Mouse (Mus musculus): ENCODE data around the gene Abcf2. TPM values are rescaled to one million over a fixed set of nuclear protein-coding genes. Genes with fewer than 3 reads are reported as not detected.
A peak's percentile ranks its signal among the peaks of the same experiment; 100 is the strongest.

The Abcf2 gene
- polyA plus RNA-seq, 1 experiment from 2014 or later, result 128 TPM

GRCm38 (mm10) chr5:24611366-24612301 lies 34.4 kb upstream of the Abcf2 start:
- H3K9ac ChIP-seq, result peak overlapping the region; percentile 5; the same call in 1 of the 2 replicates
- ATAC-seq (ENCODE audit: low FRiP score, low read depth), result peak; percentile 54; the same call in 1 of the 2 replicates
- no peak overlapping the region for H3K4me3 ChIP-seq
- H3K4me1 ChIP-seq, result peaks cover 23% of the 10 kb centered on the region
- H3K4me2 ChIP-seq (replicated peaks), result no peak overlapping the region
- no peaks in the 10 kb centered on the region for H3K9me3 ChIP-seq
- H3K27me3 ChIP-seq, result no peaks in the 10 kb centered on the region
- WGBS, result 49% methylated on average over 7 of the region's 7 CpGs
- H3K27ac ChIP-seq, result no peak overlapping the region
- H3K36me3 ChIP-seq, result no peaks in the 10 kb centered on the region

- Histone ChIP-seq H3K36me3 (no peaks in the 10 kb centered on the region), H3K9ac (no peak overlapping the region), H3K9me3 (no peaks in the 10 kb centered on the region), H3K4me2 (replicated peaks) (no peak overlapping the region), H3K27ac (no peak overlapping the region), H3K27me3 (no peaks in the 10 kb centered on the region), H3K4me3 (no peak overlapping the region), H3K4me1 (peaks cover 38% of the 10 kb centered on the region)
- 32% methylated on average over 5 of the region's 5 CpGs for WGBS
- ATAC-seq (ENCODE audit: low FRiP score, low read depth), result no peak
These were observed 32.1 kb upstream of the Abcf2 start for GRCm38 (mm10) chr5:24609388-24609787.

DNA sequence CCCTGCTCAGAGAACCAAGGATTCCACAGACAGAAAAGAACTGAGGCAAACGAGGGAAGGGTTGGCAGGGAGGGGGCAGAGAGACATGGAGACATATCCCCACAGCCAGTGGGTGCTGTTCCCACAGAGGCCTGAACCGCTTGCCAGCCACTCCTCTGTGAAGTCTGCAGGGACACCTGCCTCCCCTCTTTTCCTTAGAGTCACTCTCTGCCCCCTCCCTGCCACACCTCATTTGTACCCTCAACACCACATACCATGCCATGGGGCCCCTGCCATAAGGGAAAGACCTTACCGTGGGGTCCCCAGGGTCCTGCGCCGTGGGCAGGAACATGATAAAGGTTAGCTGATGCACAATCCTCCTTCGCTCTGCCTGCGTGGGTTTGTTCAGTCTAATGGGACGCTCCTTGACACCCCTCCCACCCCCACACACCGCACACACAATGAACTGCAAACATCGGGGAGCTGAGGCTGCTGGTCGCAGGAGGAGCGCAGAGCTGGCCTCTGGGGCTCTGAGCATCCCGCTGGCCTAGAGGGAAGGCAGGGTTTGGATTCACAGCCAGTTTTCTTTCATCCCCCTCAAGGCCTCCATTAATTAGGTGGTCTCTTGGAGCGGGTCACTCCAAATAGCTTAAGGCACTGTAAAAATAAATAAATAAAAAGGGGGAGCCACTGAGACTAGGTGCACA lies 28.9 kb upstream of the Abcf2 start:
- 20% methylated on average over 14 of the region's 14 CpGs for WGBS

DNA sequence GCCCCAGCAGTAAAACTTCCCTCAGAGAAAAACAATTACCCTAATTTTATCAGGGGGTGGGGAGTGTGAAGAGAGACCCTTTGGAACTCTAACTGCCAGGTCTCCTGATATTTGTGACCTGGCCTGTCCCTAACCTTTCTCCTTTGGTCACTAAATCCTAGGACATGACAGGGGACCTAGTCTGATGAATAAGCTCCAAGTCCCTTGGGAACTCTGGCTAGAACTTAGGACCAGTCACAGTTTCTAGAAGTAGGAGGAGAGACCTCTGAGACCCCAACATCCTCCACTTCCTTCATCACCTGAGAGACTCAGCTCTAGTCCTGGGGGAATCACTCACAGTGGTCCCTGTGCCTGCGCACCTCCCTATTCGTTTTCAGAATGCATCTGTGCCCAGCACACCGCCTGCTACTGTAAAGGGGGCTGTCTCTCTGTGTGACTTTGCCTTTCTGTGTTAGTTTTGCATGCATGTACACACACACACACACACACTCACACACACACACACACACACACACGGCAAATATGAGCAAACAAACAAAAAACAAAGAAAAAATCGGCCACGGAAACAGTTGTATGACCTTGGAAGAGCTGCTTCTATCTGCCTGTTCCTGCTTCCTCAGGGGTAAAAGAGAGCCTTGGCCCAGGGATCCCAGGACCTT lies 28.2 kb upstream of the Abcf2 start:
- H3K4me3 ChIP-seq, result peak overlapping the region; percentile 70
- H3K9me3 ChIP-seq, result no peaks in the 10 kb centered on the region
- no peaks in the 10 kb centered on the region for H3K36me3 ChIP-seq
- ATAC-seq (ENCODE audit: low FRiP score, low read depth), result no peak
- H3K9ac ChIP-seq, result peak overlapping the region; percentile 94
- 7% methylated on average over 6 of the region's 6 CpGs for WGBS
- peaks cover 49% of the 10 kb centered on the region for H3K4me1 ChIP-seq
- H3K4me2 ChIP-seq (replicated peaks), result peak overlapping the region; percentile 92
- H3K27ac ChIP-seq, result peak overlapping the region; percentile 100
- no peaks in the 10 kb centered on the region for H3K27me3 ChIP-seq

More for the DNA sequence above, 28.9 kb upstream of the Abcf2 start:
- no peaks in the 10 kb centered on the region for H3K9me3 ChIP-seq
- H3K4me1 ChIP-seq, result peaks cover 45% of the 10 kb centered on the region
- H3K9ac ChIP-seq, result peak overlapping the region; percentile 94
- H3K27me3 ChIP-seq, result no peaks in the 10 kb centered on the region
- no peaks in the 10 kb centered on the region for H3K36me3 ChIP-seq
- peak overlapping the region; percentile 100 for H3K27ac ChIP-seq
- ATAC-seq (ENCODE audit: low FRiP score, low read depth), result no peak
- peak overlapping the region; percentile 70 for H3K4me3 ChIP-seq
- H3K4me2 ChIP-seq (replicated peaks), result peak overlapping the region; percentile 92

GRCm38 (mm10) chr5:24604656-24605100 lies 27.4 kb upstream of the Abcf2 start:
- H3K27me3 ChIP-seq, result no peaks in the 10 kb centered on the region
- H3K9me3 ChIP-seq, result no peaks in the 10 kb centered on the region
- peaks cover 55% of the 10 kb centered on the region for H3K4me1 ChIP-seq
- peak overlapping the region; percentile 70 for H3K4me3 ChIP-seq
- peak overlapping the region; percentile 92 for H3K4me2 ChIP-seq (replicated peaks)
- no peaks in the 10 kb centered on the region for H3K36me3 ChIP-seq
- WGBS, result under 1% methylated on average over 45 of the region's 46 CpGs
- ATAC-seq (ENCODE audit: low FRiP score, low read depth), result peak; percentile 72
- peak overlapping the region; percentile 94 for H3K9ac ChIP-seq
- H3K27ac ChIP-seq, result peak overlapping the region; percentile 100

DNA sequence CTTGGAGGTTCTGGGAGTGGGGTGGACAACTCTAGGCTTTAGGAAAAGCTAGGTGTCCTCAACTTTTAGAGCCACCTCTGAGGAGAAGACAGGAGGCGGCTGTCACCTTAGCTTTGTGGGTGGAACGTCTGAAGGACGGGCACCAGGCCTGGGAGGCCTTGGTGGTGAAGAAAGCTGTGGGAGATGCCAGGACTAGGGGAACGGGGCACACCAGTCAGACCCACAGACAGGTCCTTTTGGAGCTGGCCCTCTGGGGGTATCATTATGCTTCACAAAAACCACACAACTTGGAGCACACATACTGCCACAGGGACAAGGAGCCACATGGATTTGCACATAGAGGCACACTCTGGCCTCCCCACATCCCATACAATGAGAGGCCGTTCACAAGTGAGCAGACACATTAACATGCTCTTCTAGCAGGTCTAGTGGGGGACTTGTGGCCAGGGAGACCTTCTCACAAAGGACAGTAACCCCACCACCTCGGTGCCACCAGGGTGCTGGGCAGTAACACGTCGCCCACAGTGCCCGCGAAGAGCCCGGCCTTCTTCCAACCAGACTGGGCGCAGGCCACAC lies 26.9 kb upstream of the Abcf2 start:
- peaks cover 60% of the 10 kb centered on the region for H3K4me1 ChIP-seq
- no peaks in the 10 kb centered on the region for H3K27me3 ChIP-seq
- no peaks in the 10 kb centered on the region for H3K9me3 ChIP-seq
- H3K4me2 ChIP-seq (replicated peaks), result peak overlapping the region; percentile 92
- H3K27ac ChIP-seq, result peak overlapping the region; percentile 100
- WGBS, result 16% methylated on average over 12 of the region's 12 CpGs
- peak overlapping the region; percentile 70 for H3K4me3 ChIP-seq
- no peaks in the 10 kb centered on the region for H3K36me3 ChIP-seq
- ATAC-seq (ENCODE audit: low FRiP score, low read depth), result no peak
- H3K9ac ChIP-seq, result peak overlapping the region; percentile 94

DNA sequence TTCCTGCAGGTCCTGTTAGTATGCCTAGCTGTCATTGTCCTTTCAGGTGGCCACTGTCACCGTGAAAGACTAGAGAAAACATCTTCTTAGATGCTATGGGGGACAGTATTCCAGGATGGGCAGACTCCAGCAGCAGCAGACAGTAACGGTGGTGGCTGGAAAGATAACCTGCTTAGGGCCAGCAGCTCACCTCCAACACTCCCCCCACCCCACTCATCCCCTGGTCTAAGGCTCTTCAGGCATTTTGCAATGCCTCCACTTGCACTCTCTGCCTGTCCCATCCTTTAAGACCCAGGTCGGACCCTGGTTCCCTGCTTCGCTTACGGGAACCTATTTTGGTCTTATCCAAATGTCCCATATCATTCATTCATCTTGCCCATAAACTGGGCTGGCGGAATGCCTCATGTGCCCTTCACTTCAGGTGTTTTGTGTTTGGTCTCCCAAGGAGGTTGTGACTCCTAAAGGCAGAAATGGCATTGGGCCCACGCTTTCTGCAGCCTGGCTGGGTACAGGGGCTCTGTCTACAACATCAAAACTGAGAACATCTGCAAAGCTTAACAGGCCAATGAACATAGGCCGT lies 26.3 kb upstream of the Abcf2 start:
- Histone ChIP-seq H3K4me2 (replicated peaks) (peak overlapping the region; percentile 92), H3K36me3 (no peaks in the 10 kb centered on the region), H3K9ac (peak overlapping the region; percentile 94; the same call in 1 of the 2 replicates), H3K4me3 (peak overlapping the region; percentile 72), H3K27ac (peak overlapping the region; percentile 100), H3K27me3 (no peaks in the 10 kb centered on the region), H3K4me1 (peaks cover 67% of the 10 kb centered on the region), H3K9me3 (no peaks in the 10 kb centered on the region)
- no peak for ATAC-seq (ENCODE audit: low FRiP score, low read depth)
- 55% methylated on average over 8 of the region's 8 CpGs for WGBS

DNA sequence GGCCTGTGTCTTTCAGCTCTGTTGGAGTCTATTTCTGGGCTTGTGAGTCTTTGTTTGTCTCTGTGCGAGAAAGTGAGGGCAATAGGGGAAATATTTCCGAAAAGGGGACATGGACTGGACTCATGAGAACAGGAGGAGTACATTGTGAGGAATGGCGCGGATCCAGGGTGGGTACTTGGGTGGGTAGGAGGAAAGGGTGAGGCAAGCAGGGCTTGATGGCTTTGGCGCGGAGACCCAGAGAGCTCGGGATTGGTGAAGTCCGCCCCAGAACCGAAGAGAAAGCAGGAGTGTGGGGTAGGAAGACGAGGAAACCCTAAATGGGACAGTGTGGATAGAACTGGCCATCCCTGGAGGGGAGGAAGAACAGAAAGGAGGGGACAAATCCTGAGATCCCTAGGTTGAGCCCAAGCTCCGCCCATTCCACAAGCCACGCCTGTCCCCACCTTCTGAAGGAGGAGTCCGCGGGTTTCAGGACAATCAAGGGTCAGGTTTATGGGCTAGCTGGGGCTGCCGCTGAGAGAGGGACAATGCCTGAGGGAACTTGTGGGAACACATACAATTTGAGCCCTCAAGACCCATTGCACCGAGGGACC lies 25.6 kb upstream of the Abcf2 start:
- H3K4me1 ChIP-seq, result peaks cover 73% of the 10 kb centered on the region
- H3K4me2 ChIP-seq (replicated peaks), result peak overlapping the region; percentile 92
- peak overlapping the region; percentile 97 for H3K9ac ChIP-seq
- H3K27me3 ChIP-seq, result no peaks in the 10 kb centered on the region
- peak overlapping the region; percentile 100 for H3K27ac ChIP-seq
- H3K36me3 ChIP-seq, result no peaks in the 10 kb centered on the region
- ATAC-seq (ENCODE audit: low FRiP score, low read depth), result peak; percentile 35
- under 1% methylated on average over 16 of the region's 16 CpGs for WGBS
- H3K4me3 ChIP-seq, result peak overlapping the region; percentile 72
- no peaks in the 10 kb centered on the region for H3K9me3 ChIP-seq

GRCm38 (mm10) chr5:24601911-24602750 lies 24.9 kb upstream of the Abcf2 start:
- H3K4me3 ChIP-seq, result peak overlapping the region; percentile 72
- peaks cover 78% of the 10 kb centered on the region for H3K4me1 ChIP-seq
- no peaks in the 10 kb centered on the region for H3K36me3 ChIP-seq
- H3K27me3 ChIP-seq, result no peaks in the 10 kb centered on the region
- H3K9ac ChIP-seq, result peak overlapping the region; percentile 97
- H3K9me3 ChIP-seq, result no peaks in the 10 kb centered on the region
- peak overlapping the region; percentile 100 for H3K27ac ChIP-seq
- peak; percentile 44; the same call in 1 of the 2 replicates for ATAC-seq (ENCODE audit: low FRiP score, low read depth)
- peak overlapping the region; percentile 92 for H3K4me2 ChIP-seq (replicated peaks)
- under 1% methylated on average over 73 of the region's 73 CpGs for WGBS

GRCm38 (mm10) chr5:24601071-24601835 lies 24.0 kb upstream of the Abcf2 start:
- WGBS, result 1% methylated on average over 32 of the region's 33 CpGs
- ATAC-seq (ENCODE audit: low FRiP score, low read depth), result peak; percentile 6; the same call in 1 of the 2 replicates
- peak overlapping the region; percentile 97 for H3K9ac ChIP-seq

More at GRCm38 (mm10) chr5:24601071-24601835, 24.0 kb upstream of the Abcf2 start:
- no peaks in the 10 kb centered on the region for H3K36me3 ChIP-seq
- peak overlapping the region; percentile 72 for H3K4me3 ChIP-seq
- peak overlapping the region; percentile 100 for H3K27ac ChIP-seq
- no peaks in the 10 kb centered on the region for H3K27me3 ChIP-seq
- H3K4me1 ChIP-seq, result peaks cover 78% of the 10 kb centered on the region
- H3K4me2 ChIP-seq (replicated peaks), result peak overlapping the region; percentile 92
- H3K9me3 ChIP-seq, result no peaks in the 10 kb centered on the region

Measured in limb, embryonic 13.5 days (tissue).